Mouse (Mus musculus): ENCODE measurements around the gene Dnaaf5. TPM values are rescaled to one million over a fixed set of nuclear protein-coding genes. Genes with fewer than 3 reads are reported as not detected.

Dnaaf5 gene
- total RNA-seq (2017): 6.6 and 11.4 TPM in 2 replicates

- ATAC-seq (replicated peaks in 1 of 2; ENCODE audit: insufficient read depth in 1 of 2, low FRiP score in 2 of 2, low TSS enrichment in 1 of 2, low read depth in 1 of 2, poor library complexity in 2 of 2, severe bottlenecking in 2 of 2): peak; percentile 93 to 95
Measured at GRCm38 (mm10) chr5:139149681-139150602, at the start of gene Dnaaf5, which contains the start of gene Prkar1b. TSS of gene Dnaaf5 (plus strand) at chr5:139150223. TSS of gene Prkar1b (minus strand) at chr5:139150001.

GRCm38 (mm10) chr5:139101783-139102182 lies 48.2 kb upstream of the Dnaaf5 start:
- ATAC-seq (replicated peaks in 1 of 2; ENCODE audit: insufficient read depth in 1 of 2, low FRiP score in 2 of 2, low TSS enrichment in 1 of 2, low read depth in 1 of 2, poor library complexity in 2 of 2, severe bottlenecking in 2 of 2): no peak

- peak; percentile 56 to 64; a peak in 3 of 4 replicates for ATAC-seq (replicated peaks in 1 of 2; ENCODE audit: insufficient read depth in 1 of 2, low FRiP score in 2 of 2, low TSS enrichment in 1 of 2, low read depth in 1 of 2, poor library complexity in 2 of 2, severe bottlenecking in 2 of 2)
Measured at GRCm38 (mm10) chr5:139107815-139108214, 42.2 kb upstream of the Dnaaf5 start.

- ATAC-seq (replicated peaks in 1 of 2; ENCODE audit: insufficient read depth in 1 of 2, low FRiP score in 2 of 2, low TSS enrichment in 1 of 2, low read depth in 1 of 2, poor library complexity in 2 of 2, severe bottlenecking in 2 of 2): no peak
Measured at GRCm38 (mm10) chr5:139110140-139110855, 39.7 kb upstream of the Dnaaf5 start.

GRCm38 (mm10) chr5:139111991-139112390 lies 38.0 kb upstream of the Dnaaf5 start:
- no peak for ATAC-seq (replicated peaks in 1 of 2; ENCODE audit: insufficient read depth in 1 of 2, low FRiP score in 2 of 2, low TSS enrichment in 1 of 2, low read depth in 1 of 2, poor library complexity in 2 of 2, severe bottlenecking in 2 of 2)

GRCm38 (mm10) chr5:139112418-139112817 lies 37.6 kb upstream of the Dnaaf5 start:
- no peak for ATAC-seq (replicated peaks in 1 of 2; ENCODE audit: insufficient read depth in 1 of 2, low FRiP score in 2 of 2, low TSS enrichment in 1 of 2, low read depth in 1 of 2, poor library complexity in 2 of 2, severe bottlenecking in 2 of 2)

GRCm38 (mm10) chr5:139114876-139115275 lies 35.1 kb upstream of the Dnaaf5 start:
- no peak for ATAC-seq (replicated peaks in 1 of 2; ENCODE audit: insufficient read depth in 1 of 2, low FRiP score in 2 of 2, low TSS enrichment in 1 of 2, low read depth in 1 of 2, poor library complexity in 2 of 2, severe bottlenecking in 2 of 2)

- ATAC-seq (replicated peaks in 1 of 2; ENCODE audit: insufficient read depth in 1 of 2, low FRiP score in 2 of 2, low TSS enrichment in 1 of 2, low read depth in 1 of 2, poor library complexity in 2 of 2, severe bottlenecking in 2 of 2): no peak
Measured at GRCm38 (mm10) chr5:139115507-139115906, 34.5 kb upstream of the Dnaaf5 start.

- no peak for ATAC-seq (replicated peaks in 1 of 2; ENCODE audit: insufficient read depth in 1 of 2, low FRiP score in 2 of 2, low TSS enrichment in 1 of 2, low read depth in 1 of 2, poor library complexity in 2 of 2, severe bottlenecking in 2 of 2)
Measured at GRCm38 (mm10) chr5:139118139-139118960, 31.7 kb upstream of the Dnaaf5 start.

GRCm38 (mm10) chr5:139118961-139119276 lies 31.1 kb upstream of the Dnaaf5 start:
- no peak for ATAC-seq (replicated peaks in 1 of 2; ENCODE audit: insufficient read depth in 1 of 2, low FRiP score in 2 of 2, low TSS enrichment in 1 of 2, low read depth in 1 of 2, poor library complexity in 2 of 2, severe bottlenecking in 2 of 2)

- no peak for ATAC-seq (replicated peaks in 1 of 2; ENCODE audit: insufficient read depth in 1 of 2, low FRiP score in 2 of 2, low TSS enrichment in 1 of 2, low read depth in 1 of 2, poor library complexity in 2 of 2, severe bottlenecking in 2 of 2)
Measured at GRCm38 (mm10) chr5:139125717-139126116, 24.3 kb upstream of the Dnaaf5 start.

- ATAC-seq (replicated peaks in 1 of 2; ENCODE audit: insufficient read depth in 1 of 2, low FRiP score in 2 of 2, low TSS enrichment in 1 of 2, low read depth in 1 of 2, poor library complexity in 2 of 2, severe bottlenecking in 2 of 2): no peak
Measured at GRCm38 (mm10) chr5:139128476-139129065, 21.5 kb upstream of the Dnaaf5 start.

GRCm38 (mm10) chr5:139129078-139129477 lies 20.9 kb upstream of the Dnaaf5 start:
- ATAC-seq (replicated peaks in 1 of 2; ENCODE audit: insufficient read depth in 1 of 2, low FRiP score in 2 of 2, low TSS enrichment in 1 of 2, low read depth in 1 of 2, poor library complexity in 2 of 2, severe bottlenecking in 2 of 2): 0 out of 4 replicates have a peak, but pooled peaks of 1 of the 2 experiments have one; percentile 32

GRCm38 (mm10) chr5:139129572-139130151 lies 20.4 kb upstream of the Dnaaf5 start:
- ATAC-seq (replicated peaks in 1 of 2; ENCODE audit: insufficient read depth in 1 of 2, low FRiP score in 2 of 2, low TSS enrichment in 1 of 2, low read depth in 1 of 2, poor library complexity in 2 of 2, severe bottlenecking in 2 of 2): peak in 1 of 2 experiments; percentile 29; a peak in 1 of 4 replicates

GRCm38 (mm10) chr5:139130351-139130750 lies 19.7 kb upstream of the Dnaaf5 start:
- no peak for ATAC-seq (replicated peaks in 1 of 2; ENCODE audit: insufficient read depth in 1 of 2, low FRiP score in 2 of 2, low TSS enrichment in 1 of 2, low read depth in 1 of 2, poor library complexity in 2 of 2, severe bottlenecking in 2 of 2)

- no peak for ATAC-seq (replicated peaks in 1 of 2; ENCODE audit: insufficient read depth in 1 of 2, low FRiP score in 2 of 2, low TSS enrichment in 1 of 2, low read depth in 1 of 2, poor library complexity in 2 of 2, severe bottlenecking in 2 of 2)
Measured at GRCm38 (mm10) chr5:139134501-139134900, 15.5 kb upstream of the Dnaaf5 start.

GRCm38 (mm10) chr5:139136341-139136740 lies 13.7 kb upstream of the Dnaaf5 start:
- no peak for ATAC-seq (replicated peaks in 1 of 2; ENCODE audit: insufficient read depth in 1 of 2, low FRiP score in 2 of 2, low TSS enrichment in 1 of 2, low read depth in 1 of 2, poor library complexity in 2 of 2, severe bottlenecking in 2 of 2)

Data from hematopoietic stem cell, adult 5-6 weeks (primary cell).